Mouse (Mus musculus): ENCODE measurements around the gene Plxnc1. TPM values are rescaled to one million over a fixed set of nuclear protein-coding genes. Genes with fewer than 3 reads are reported as not detected.

Gene Plxnc1
- polyA plus RNA-seq, 1 experiment from 2014 or later = 1.8 TPM

- H3K4me2 ChIP-seq = no peak overlapping the region
- no peak for DNase-seq
- H3K36me3 ChIP-seq = no peaks in the 10 kb centered on the region
- no peak overlapping the region for H3K27ac ChIP-seq
- 63% methylated on average over 8 of the region's 8 CpGs for WGBS (ENCODE audit: insufficient replicate concordance)
- no peaks in the 10 kb centered on the region for H3K9me3 ChIP-seq (replicated peaks)
- H3K27me3 ChIP-seq = no peaks in the 10 kb centered on the region
- no peak overlapping the region for H3K4me3 ChIP-seq (replicated peaks)
- peaks cover 4% of the 10 kb centered on the region; the same call in 1 of the 2 replicates for H3K4me1 ChIP-seq (replicated peaks)
- ATAC-seq (ENCODE audit: low read depth) = no peak
- no peak overlapping the region for H3K9ac ChIP-seq
These were observed 98.0 kb downstream of the Plxnc1 start for GRCm38 (mm10) chr10:94846501-94847105.

GRCm38 (mm10) chr10:94844692-94845091 lies 99.9 kb downstream of the Plxnc1 start:
- H3K4me1 ChIP-seq (replicated peaks) = peaks cover 4% of the 10 kb centered on the region; the same call in 1 of the 2 replicates

GRCm38 (mm10) chr10:94835874-94836273 lies 108.8 kb downstream of the Plxnc1 start:
- no peak overlapping the region for H3K4me3 ChIP-seq (replicated peaks)
- 64% methylated on average over 9 of the region's 9 CpGs for WGBS (ENCODE audit: insufficient replicate concordance)

More at GRCm38 (mm10) chr10:94844692-94845091, 99.9 kb downstream of the Plxnc1 start:
- Histone ChIP-seq H3K27me3 (no peaks in the 10 kb centered on the region), H3K4me2 (no peak overlapping the region), H3K4me3 (replicated peaks) (no peak overlapping the region), H3K9ac (no peak overlapping the region), H3K27ac (no peak overlapping the region), H3K9me3 (replicated peaks) (no peaks in the 10 kb centered on the region), H3K36me3 (no peaks in the 10 kb centered on the region)
- DNase-seq (no peak), ATAC-seq (ENCODE audit: low read depth) (no peak)
- 59% methylated on average over 6 of the region's 6 CpGs for WGBS (ENCODE audit: insufficient replicate concordance)

GRCm38 (mm10) chr10:94829407-94829806 lies 115.2 kb downstream of the Plxnc1 start:
- peaks cover 18% of the 10 kb centered on the region for H3K4me1 ChIP-seq (replicated peaks)
- WGBS (ENCODE audit: insufficient replicate concordance) = 40% methylated on average over 6 of the region's 6 CpGs
- ATAC-seq (ENCODE audit: low read depth) (no peak), DNase-seq (no peak)
- no peaks in the 10 kb centered on the region for H3K9me3 ChIP-seq (replicated peaks)
- no peak overlapping the region for H3K27ac ChIP-seq
- H3K4me2 ChIP-seq = peak overlapping the region; percentile 25
- H3K4me3 ChIP-seq (replicated peaks) = no peak overlapping the region
- 0 out of 2 replicates have a peak, but pooled peaks cover 3% of the 10 kb centered on the region for H3K36me3 ChIP-seq
- H3K27me3 ChIP-seq = no peaks in the 10 kb centered on the region
- no peak overlapping the region for H3K9ac ChIP-seq

More at GRCm38 (mm10) chr10:94835874-94836273, 108.8 kb downstream of the Plxnc1 start:
- DNase-seq = no peak
- Histone ChIP-seq H3K36me3 (0 out of 2 replicates have a peak, but pooled peaks cover 3% of the 10 kb centered on the region), H3K4me2 (no peak overlapping the region), H3K27me3 (no peaks in the 10 kb centered on the region), H3K4me1 (replicated peaks) (no peaks in the 10 kb centered on the region), H3K27ac (no peak overlapping the region), H3K9me3 (replicated peaks) (no peaks in the 10 kb centered on the region), H3K9ac (no peak overlapping the region)
- ATAC-seq (ENCODE audit: low read depth) = no peak

GRCm38 (mm10) chr10:94828734-94829230 lies 115.9 kb downstream of the Plxnc1 start:
- no peak overlapping the region for H3K4me3 ChIP-seq (replicated peaks)
- H3K9ac ChIP-seq = no peak overlapping the region
- WGBS (ENCODE audit: insufficient replicate concordance) = 71% methylated on average over 7 of the region's 7 CpGs
- H3K9me3 ChIP-seq (replicated peaks) = no peaks in the 10 kb centered on the region
- H3K27ac ChIP-seq = 0 out of 2 replicates have a peak overlapping the region, but pooled peaks have one; percentile 13
- H3K27me3 ChIP-seq = no peaks in the 10 kb centered on the region
- DNase-seq (no peak), ATAC-seq (ENCODE audit: low read depth) (no peak)
- H3K4me1 ChIP-seq (replicated peaks) = peaks cover 18% of the 10 kb centered on the region
- 0 out of 2 replicates have a peak, but pooled peaks cover 3% of the 10 kb centered on the region for H3K36me3 ChIP-seq
- no peak overlapping the region for H3K4me2 ChIP-seq

GRCm38 (mm10) chr10:94827890-94828733 lies 116.5 kb downstream of the Plxnc1 start:
- no peak overlapping the region for H3K9ac ChIP-seq

GRCm38 (mm10) chr10:94827325-94827724 lies 117.3 kb downstream of the Plxnc1 start:
- Histone ChIP-seq H3K27me3 (no peaks in the 10 kb centered on the region), H3K4me3 (replicated peaks) (no peak overlapping the region), H3K36me3 (no peaks in the 10 kb centered on the region), H3K4me1 (replicated peaks) (peaks cover 18% of the 10 kb centered on the region), H3K27ac (no peak overlapping the region), H3K9me3 (replicated peaks) (no peaks in the 10 kb centered on the region), H3K9ac (no peak overlapping the region), H3K4me2 (no peak overlapping the region)
- 80% methylated on average over 10 of the region's 10 CpGs for WGBS (ENCODE audit: insufficient replicate concordance)
- DNase-seq (no peak), ATAC-seq (ENCODE audit: low read depth) (no peak)

More at GRCm38 (mm10) chr10:94827890-94828733, 116.5 kb downstream of the Plxnc1 start:
- 58% methylated on average over 14 of the region's 14 CpGs for WGBS (ENCODE audit: insufficient replicate concordance)
- Histone ChIP-seq H3K4me2 (no peak overlapping the region), H3K27ac (no peak overlapping the region), H3K4me3 (replicated peaks) (no peak overlapping the region), H3K4me1 (replicated peaks) (peaks cover 18% of the 10 kb centered on the region), H3K36me3 (0 out of 2 replicates have a peak, but pooled peaks cover 2% of the 10 kb centered on the region), H3K9me3 (replicated peaks) (no peaks in the 10 kb centered on the region), H3K27me3 (no peaks in the 10 kb centered on the region)
- DNase-seq (no peak), ATAC-seq (ENCODE audit: low read depth) (no peak)

- H3K9ac ChIP-seq = no peak overlapping the region
- no peak overlapping the region for H3K4me2 ChIP-seq
- H3K9me3 ChIP-seq (replicated peaks) = no peaks in the 10 kb centered on the region
- H3K27me3 ChIP-seq = no peaks in the 10 kb centered on the region
- H3K36me3 ChIP-seq = no peaks in the 10 kb centered on the region
- ATAC-seq (ENCODE audit: low read depth) (no peak), DNase-seq (no peak)
- peaks cover 18% of the 10 kb centered on the region for H3K4me1 ChIP-seq (replicated peaks)
- no peak overlapping the region for H3K27ac ChIP-seq
- 84% methylated on average over 12 of the region's 12 CpGs for WGBS (ENCODE audit: insufficient replicate concordance)
- H3K4me3 ChIP-seq (replicated peaks) = no peak overlapping the region
These were observed 118.2 kb downstream of the Plxnc1 start for GRCm38 (mm10) chr10:94826436-94826835.

GRCm38 (mm10) chr10:94825951-94826350 lies 118.7 kb downstream of the Plxnc1 start:
- Histone ChIP-seq H3K4me3 (replicated peaks) (no peak overlapping the region), H3K9ac (no peak overlapping the region), H3K36me3 (no peaks in the 10 kb centered on the region), H3K4me1 (replicated peaks) (peaks cover 18% of the 10 kb centered on the region), H3K4me2 (no peak overlapping the region), H3K27me3 (no peaks in the 10 kb centered on the region), H3K27ac (no peak overlapping the region), H3K9me3 (replicated peaks) (no peaks in the 10 kb centered on the region)
- no peak for ATAC-seq (ENCODE audit: low read depth)
- WGBS (ENCODE audit: insufficient replicate concordance) = 84% methylated on average over 2 of the region's 2 CpGs
- no peak for DNase-seq

GRCm38 (mm10) chr10:94823971-94824760 lies 120.5 kb downstream of the Plxnc1 start:
- Histone ChIP-seq H3K27ac (no peak overlapping the region), H3K9ac (no peak overlapping the region), H3K36me3 (no peaks in the 10 kb centered on the region), H3K4me2 (no peak overlapping the region), H3K27me3 (no peaks in the 10 kb centered on the region), H3K9me3 (replicated peaks) (no peaks in the 10 kb centered on the region), H3K4me1 (replicated peaks) (peaks cover 10% of the 10 kb centered on the region), H3K4me3 (replicated peaks) (no peak overlapping the region)
- no peak for DNase-seq
- no peak for ATAC-seq (ENCODE audit: low read depth)
- 74% methylated on average over 11 of the region's 11 CpGs for WGBS (ENCODE audit: insufficient replicate concordance)

Measured in liver, embryonic 13.5 days (tissue).